Mouse (Mus musculus): ENCODE data around the gene Atp8a1. TPM values are rescaled to one million over a fixed set of nuclear protein-coding genes. Genes with fewer than 3 reads are reported as not detected.

The Atp8a1 gene
- polyA plus RNA-seq, 1 experiment = not detected

GRCm38 (mm10) chr5:67574039-67574438 is 273.2 kb downstream of the Atp8a1 start:
- Histone ChIP-seq H3K36me3 (ENCODE audit: control insufficient read depth, insufficient read depth) (no peaks in the 10 kb centered on the region), H3K27me3 (ENCODE audit: control insufficient read depth, insufficient read depth, insufficient read length) (no peaks in the 10 kb centered on the region), H3ac (ENCODE audit: control insufficient read depth, insufficient read length, low read depth) (no peak overlapping the region), H3K79me3 (ENCODE audit: low read depth) (no peaks in the 10 kb centered on the region), H3K4me3 (ENCODE audit: insufficient read depth, poor library complexity, severe bottlenecking) (no peak overlapping the region), H3K79me2 (ENCODE audit: control insufficient read depth, insufficient read depth) (no peaks in the 10 kb centered on the region)
- TF ChIP-seq MYOG (IDR thresholded peaks at IDR 0.05; ENCODE audit: control insufficient read depth, extremely low read depth, insufficient read length) = no peak
- no peak for TF ChIP-seq USF1 (IDR thresholded peaks at IDR 0.05; ENCODE audit: low read depth)
- TF ChIP-seq CEBPB (IDR thresholded peaks at IDR 0.05; ENCODE audit: low read depth) = no peak
- no peak for TF ChIP-seq FOSL1 (IDR thresholded peaks at IDR 0.05; ENCODE audit: insufficient read depth, low read length, poor library complexity, severe bottlenecking)
- TF ChIP-seq MYOD1 (IDR thresholded peaks at IDR 0.05; ENCODE audit: control insufficient read depth, insufficient read length, low read depth) = no peak
- no peak for TF ChIP-seq CTCF (IDR thresholded peaks at IDR 0.05; ENCODE audit: control insufficient read depth, insufficient read depth, insufficient read length)
- no peak for TF ChIP-seq MAX (IDR thresholded peaks at IDR 0.05)

DNA sequence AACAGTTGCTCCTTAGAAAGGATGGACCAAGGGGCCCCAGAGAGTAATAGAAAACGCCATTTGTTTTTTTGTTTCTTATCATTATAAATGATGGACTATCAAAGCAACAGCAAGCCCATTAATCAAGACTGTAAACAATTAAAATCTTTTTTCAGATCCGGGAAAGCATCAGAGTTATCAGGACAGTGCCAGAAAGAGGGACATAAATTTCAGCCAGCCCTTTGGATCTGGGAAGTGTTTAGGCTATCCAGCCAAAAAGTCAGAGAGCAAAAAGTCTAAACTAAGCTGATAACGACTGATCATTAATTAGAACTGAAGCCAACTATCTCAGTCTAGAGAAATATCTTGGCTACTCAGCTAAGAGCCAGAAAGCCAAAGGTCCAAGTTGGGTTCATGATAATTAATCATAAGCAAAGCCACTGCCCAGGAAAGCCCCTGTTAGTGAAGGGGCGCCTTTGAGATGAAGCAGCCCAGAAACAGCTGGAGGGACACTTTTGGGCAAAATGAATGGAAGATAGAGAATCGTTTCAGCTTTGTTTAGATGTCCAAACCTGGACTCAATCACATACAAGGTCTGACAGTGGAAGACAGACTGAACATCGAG is 274.6 kb downstream of the Atp8a1 start:
- no peak for TF ChIP-seq MYOG (IDR thresholded peaks at IDR 0.05; ENCODE audit: control insufficient read depth, extremely low read depth, insufficient read length)
- no peak for TF ChIP-seq MAX (IDR thresholded peaks at IDR 0.05)
- TF ChIP-seq CTCF (IDR thresholded peaks at IDR 0.05; ENCODE audit: control insufficient read depth, insufficient read depth, insufficient read length) = no peak
- no peak for TF ChIP-seq CEBPB (IDR thresholded peaks at IDR 0.05; ENCODE audit: low read depth)
- no peak for TF ChIP-seq FOSL1 (IDR thresholded peaks at IDR 0.05; ENCODE audit: insufficient read depth, low read length, poor library complexity, severe bottlenecking)
- TF ChIP-seq MYOD1 (IDR thresholded peaks at IDR 0.05; ENCODE audit: control insufficient read depth, insufficient read length, low read depth) = no peak
- no peak for TF ChIP-seq USF1 (IDR thresholded peaks at IDR 0.05; ENCODE audit: low read depth)
- H3K4me3 ChIP-seq (ENCODE audit: insufficient read depth, poor library complexity, severe bottlenecking) = no peak overlapping the region

More for the DNA sequence above, 274.6 kb downstream of the Atp8a1 start:
- Histone ChIP-seq H3K27me3 (ENCODE audit: control insufficient read depth, insufficient read depth, insufficient read length) (no peaks in the 10 kb centered on the region), H3K79me2 (ENCODE audit: control insufficient read depth, insufficient read depth) (no peaks in the 10 kb centered on the region), H3K36me3 (ENCODE audit: control insufficient read depth, insufficient read depth) (no peaks in the 10 kb centered on the region), H3K79me3 (ENCODE audit: low read depth) (no peaks in the 10 kb centered on the region), H3ac (ENCODE audit: control insufficient read depth, insufficient read length, low read depth) (no peak overlapping the region)

Small RNAs within 50 kb of the gene (microRNA-seq; reads per million reads assigned to microRNA genes)
- not detected for gene Gm23617 (ENCODE audit: borderline microRNAs expressed)

Other genes with a start within 250 kb of the Atp8a1 start
- not detected for gene Shisa3, start 239.6 kb downstream of the Atp8a1 start, polyA plus RNA-seq (2012; fragmentation: generic; extraction: Trizol)
- not detected for gene Gm5108, start 94.2 kb upstream of the Atp8a1 start, polyA plus RNA-seq (2012; fragmentation: generic; extraction: Trizol)
- gene Gm21905, start 99.0 kb upstream of the Atp8a1 start, polyA plus RNA-seq (2012; fragmentation: generic; extraction: Trizol) = not detected
- not detected for gene Grxcr1, start 184.4 kb upstream of the Atp8a1 start, polyA plus RNA-seq (2012; fragmentation: generic; extraction: Trizol)

All from C2C12 (cell line).